ENCODE assay signal across 8 mouse cellular contexts in genomic region chr1:59458886-59459285, GRCm38 (mm10). TPM values are rescaled to one million over a fixed set of nuclear protein-coding genes. Genes with fewer than 3 reads are reported as not detected.
A peak's percentile ranks its signal among the peaks of the same experiment; 100 is the strongest.
DNase-seq lines count a peak whose midpoint lies in the region; ATAC-seq lines count a peak whose summit lies in the region.

No protein-coding gene starts in this region.

- DNase-seq in heart, adult 11 months, result peak; percentile 96
- no peak for DNase-seq in embryonic facial prominence, embryonic 10.5 days (ENCODE audit: low spot score)
- peak; percentile 53 for DNase-seq in lung, postnatal 36 days
- DNase-seq in thymus, adult 18-20 months, result no peak
- no peak for DNase-seq in left cerebral cortex, postnatal 36 days (ENCODE audit: low spot score in 2 of 2)
- DNase-seq in left cerebral cortex, postnatal 14 days (ENCODE audit: low spot score in 2 of 2), result no peak

- no peak for ATAC-seq in heart, embryonic 11.5 days (replicated peaks; ENCODE audit: insufficient number of reproducible peaks, low FRiP score, low TSS enrichment)
- ATAC-seq in heart, embryonic 13.5 days (ENCODE audit: extremely low read depth, insufficient number of reproducible peaks, low FRiP score, low TSS enrichment), result no peak

- no peak overlapping the region for H3K4me2 ChIP-seq in heart, embryonic 11.5 days
- H3K4me2 ChIP-seq in heart, embryonic 13.5 days, result peak overlapping the region; percentile 10; the same call in 1 of the 2 replicates

- no peaks in the 10 kb centered on the region for H3K36me3 ChIP-seq in heart, embryonic 11.5 days (ENCODE audit: control insufficient read depth, insufficient read depth, low read length)
- no peaks in the 10 kb centered on the region for H3K36me3 ChIP-seq in embryonic facial prominence, embryonic 10.5 days (replicated peaks)
- no peaks in the 10 kb centered on the region for H3K36me3 ChIP-seq in heart, embryonic 13.5 days

- no peak overlapping the region for H3K27ac ChIP-seq in heart, embryonic 11.5 days (ENCODE audit: low read depth, low read length)
- peak overlapping the region; percentile 83 for H3K27ac ChIP-seq in embryonic facial prominence, embryonic 10.5 days (replicated peaks)
- 0 out of 2 replicates have a peak overlapping the region, but pooled peaks have one; percentile 15 for H3K27ac ChIP-seq in heart, embryonic 13.5 days (replicated peaks)

- 22% methylated on average over 8 of the region's 8 CpGs for WGBS in heart, embryonic 11.5 days (ENCODE audit: insufficient replicate concordance)
- WGBS in embryonic facial prominence, embryonic 10.5 days, result 17% methylated on average over 8 of the region's 8 CpGs
- 24% methylated on average over 8 of the region's 8 CpGs for WGBS in heart, embryonic 13.5 days

- H3K4me3 ChIP-seq in heart, embryonic 11.5 days (ENCODE audit: low read depth, low read length), result no peak overlapping the region
- H3K4me3 ChIP-seq in embryonic facial prominence, embryonic 10.5 days, result no peak overlapping the region
- no peak overlapping the region for H3K4me3 ChIP-seq in heart, embryonic 13.5 days

- no peaks in the 10 kb centered on the region for H3K27me3 ChIP-seq in heart, embryonic 11.5 days (ENCODE audit: control insufficient read depth, insufficient read depth, low read length)
- H3K27me3 ChIP-seq in embryonic facial prominence, embryonic 10.5 days (replicated peaks; ENCODE audit: low read depth, poor library complexity, severe bottlenecking), result peaks cover 15% of the 10 kb centered on the region; the same call in 1 of the 2 replicates
- H3K27me3 ChIP-seq in heart, embryonic 13.5 days (replicated peaks), result peaks cover 15% of the 10 kb centered on the region

- no peaks in the 10 kb centered on the region for H3K9me3 ChIP-seq in heart, embryonic 11.5 days (replicated peaks; ENCODE audit: control insufficient read depth, low read length)
- no peaks in the 10 kb centered on the region for H3K9me3 ChIP-seq in embryonic facial prominence, embryonic 10.5 days
- no peaks in the 10 kb centered on the region for H3K9me3 ChIP-seq in heart, embryonic 13.5 days

- intact Hi-C loops in left cerebral cortex, postnatal 36 days (cut with DNase I), result no loop called here
- intact Hi-C loops in left cerebral cortex, postnatal 14 days (cut with DNase I), result no loop called here

- no peaks in the 10 kb centered on the region for H3K4me1 ChIP-seq in heart, embryonic 11.5 days (ENCODE audit: control insufficient read depth, insufficient read depth, low read length)
- peaks cover 55% of the 10 kb centered on the region for H3K4me1 ChIP-seq in embryonic facial prominence, embryonic 10.5 days
- peaks cover 26% of the 10 kb centered on the region for H3K4me1 ChIP-seq in heart, embryonic 13.5 days

- H3K9ac ChIP-seq in heart, embryonic 11.5 days (ENCODE audit: low read depth, low read length), result no peak overlapping the region
- H3K9ac ChIP-seq in heart, embryonic 13.5 days, result no peak overlapping the region

RNA-seq across cellular contexts. Expression of gene Fzd7, which starts 23.3 kb away (rescaled TPM):
- 4.5 and 6.0 TPM in 2 replicates for polyA plus RNA-seq in heart, embryonic 11.5 days (2014; fragmentation: Nextera tagmentation; extraction: Ambion mirVana)
- 12.7 and 14.4 TPM in 2 replicates for polyA plus RNA-seq in embryonic facial prominence, embryonic 10.5 days (2016; fragmentation: Nextera tagmentation; extraction: Ambion mirVana)
- polyA plus RNA-seq in heart, embryonic 13.5 days (2015; fragmentation: Nextera tagmentation; extraction: Ambion mirVana), result 3.0 and 3.5 TPM in 2 replicates
- 1 to 10 TPM; 5.5 to 6.4 TPM for total RNA-seq in left cerebral cortex, postnatal 36 days (2021)
- 1 to 10 TPM; 5.6 to 6.0 TPM for total RNA-seq in left cerebral cortex, postnatal 14 days (2021)

RNA-seq across cellular contexts. Expression of gene Gm973, which starts 57.2 kb away (rescaled TPM):
- polyA plus RNA-seq in heart, embryonic 11.5 days (2014; fragmentation: Nextera tagmentation; extraction: Ambion mirVana), result 0.17 TPM in 1 of 2 replicates, not detected in the other
- 1.2 and 3.6 TPM in 2 replicates for polyA plus RNA-seq in embryonic facial prominence, embryonic 10.5 days (2016; fragmentation: Nextera tagmentation; extraction: Ambion mirVana)
- 0.48 TPM in 1 of 2 replicates, not detected in the other for polyA plus RNA-seq in heart, embryonic 13.5 days (2015; fragmentation: Nextera tagmentation; extraction: Ambion mirVana)
- 10 to 100 TPM; 12.2 to 12.5 TPM for total RNA-seq in left cerebral cortex, postnatal 36 days (2021)
- 1 to 10 TPM; 5.8 to 9.0 TPM for total RNA-seq in left cerebral cortex, postnatal 14 days (2021)

Comparison
In these comparisons a context has a peak if more than half of its experiments do, and no peak if none do; other contexts are left out.
1. DNase-seq: peak in heart, adult 11 months (single experiment) and lung, postnatal 36 days (single experiment); none in embryonic facial prominence, embryonic 10.5 days (single experiment), thymus, adult 18-20 months (0 of 2), left cerebral cortex, postnatal 36 days (0 of 2) and left cerebral cortex, postnatal 14 days (0 of 2).